In genomic region chr7:44244080-44244479, GRCm38 (mm10) we compare ENCODE assay signal across 24 mouse cellular contexts. TPM values are rescaled to one million over a fixed set of nuclear protein-coding genes. Genes with fewer than 3 reads are reported as not detected.
"Had no signal": no experiment of that assay in that cellular context is flagged by ENCODE, and none has a peak within 500 bp of the region (broad histone marks: within the 10 kb centered on the region; RNA-seq: fewer than 3 reads in every experiment).

No protein-coding gene starts in this region.

- H3K9me3 ChIP-seq: liver, embryonic 13.5 days; liver, embryonic 15.5 days; lung, embryonic 15.5 days; midbrain, embryonic 12.5 days; midbrain, embryonic 15.5 days; neural tube, embryonic 12.5 days had no signal

- H3K4me2 ChIP-seq: liver, embryonic 13.5 days; liver, embryonic 15.5 days; lung, embryonic 15.5 days; midbrain, embryonic 12.5 days; midbrain, embryonic 15.5 days; neural tube, embryonic 12.5 days had no signal

- H3K9ac ChIP-seq: liver, embryonic 13.5 days; liver, embryonic 15.5 days; liver, postnatal 0 days; lung, embryonic 15.5 days; midbrain, embryonic 12.5 days; midbrain, embryonic 15.5 days; neural tube, embryonic 12.5 days had no signal

- H3K27ac ChIP-seq: liver, embryonic 13.5 days; liver, embryonic 15.5 days; lung, embryonic 15.5 days; macrophage; midbrain, embryonic 12.5 days; midbrain, embryonic 15.5 days; neural tube, embryonic 12.5 days had no signal

- H3K27me3 ChIP-seq: liver, embryonic 13.5 days; liver, embryonic 15.5 days; lung, embryonic 15.5 days; midbrain, embryonic 15.5 days; neural tube, embryonic 12.5 days had no signal

- H3K4me3 ChIP-seq: liver, embryonic 13.5 days; liver, embryonic 15.5 days; lung, embryonic 15.5 days; midbrain, embryonic 12.5 days; midbrain, embryonic 15.5 days; neural tube, embryonic 12.5 days had no signal

- ATAC-seq: liver, postnatal 0 days; lung, postnatal 0 days; midbrain, embryonic 15.5 days had no signal

- DNase-seq: liver, embryonic 13.5 days; liver, postnatal 0 days; lung, adult 2 months; lung, postnatal 14 days; lung, postnatal 36 days; right cerebral cortex, postnatal 14 days; right cerebral cortex, postnatal 4 days; spleen, adult 18-20 months; thymus, adult 18-20 months; thymus, postnatal 14 days; thymus, postnatal 36 days had no signal

RNA-seq across cellular contexts. Expression of gene Gm36864, which starts 8.1 kb away (rescaled TPM):
- polyA plus RNA-seq: liver, embryonic 13.5 days; liver, embryonic 15.5 days; liver, postnatal 0 days; lung, adult 2 months; lung, embryonic 15.5 days; lung, postnatal 0 days; macrophage; midbrain, embryonic 12.5 days; midbrain, embryonic 15.5 days; midbrain, postnatal 0 days; neural tube, embryonic 12.5 days; neural tube, embryonic 14.5 days; small intestine, adult 2 months; stomach, embryonic 14.5 days; thymus, postnatal 0 days had no signal

RNA-seq across cellular contexts. Expression of gene Acp4, which starts 13.1 kb away (rescaled TPM):
- polyA plus RNA-seq: liver, embryonic 13.5 days; liver, postnatal 0 days; lung, adult 2 months; lung, embryonic 15.5 days; lung, postnatal 0 days; macrophage; midbrain, postnatal 0 days; neural tube, embryonic 12.5 days; neural tube, embryonic 14.5 days; small intestine, adult 2 months; stomach, embryonic 14.5 days had no signal

RNA-seq across cellular contexts. Expression of gene Gm15517, which starts 17.2 kb away (rescaled TPM):
- polyA plus RNA-seq: liver, embryonic 13.5 days; liver, embryonic 15.5 days; liver, postnatal 0 days; lung, adult 2 months; lung, embryonic 15.5 days; lung, postnatal 0 days; macrophage; midbrain, embryonic 12.5 days; midbrain, embryonic 15.5 days; midbrain, postnatal 0 days; neural tube, embryonic 12.5 days; neural tube, embryonic 14.5 days; small intestine, adult 2 months; stomach, embryonic 14.5 days; stomach, embryonic 16.5 days; thymus, postnatal 0 days had no signal
